Mouse (Mus musculus): ENCODE data around the gene Wscd2.
"Not testable (repeated sequence)": the region's sequence is repeated elsewhere in the genome, so short reads cannot be mapped to it uniquely, and the experiment has no call there.

Wscd2 gene

DNA sequence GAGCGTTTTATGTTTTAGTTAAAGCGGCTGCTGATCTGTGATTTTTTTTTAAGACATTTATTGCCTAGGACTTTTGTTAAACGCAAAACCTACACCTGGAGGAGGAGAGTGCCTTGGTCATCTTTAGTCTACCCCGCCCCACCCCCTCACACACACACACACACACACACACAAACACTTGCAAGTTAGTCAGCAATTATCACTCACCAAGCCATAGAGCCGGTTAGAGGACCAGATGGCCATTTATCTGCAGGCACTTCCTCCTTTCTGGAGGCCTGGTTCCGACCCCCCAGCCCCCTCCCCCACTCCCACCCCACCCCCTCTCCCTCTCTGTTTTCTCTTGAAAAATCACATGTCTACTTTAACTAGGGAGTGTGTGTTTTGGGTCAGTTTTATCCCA lies 94.3 kb downstream of the Wscd2 start:
- no peak for DNase-seq (ENCODE audit: low read depth, low spot score)

DNA sequence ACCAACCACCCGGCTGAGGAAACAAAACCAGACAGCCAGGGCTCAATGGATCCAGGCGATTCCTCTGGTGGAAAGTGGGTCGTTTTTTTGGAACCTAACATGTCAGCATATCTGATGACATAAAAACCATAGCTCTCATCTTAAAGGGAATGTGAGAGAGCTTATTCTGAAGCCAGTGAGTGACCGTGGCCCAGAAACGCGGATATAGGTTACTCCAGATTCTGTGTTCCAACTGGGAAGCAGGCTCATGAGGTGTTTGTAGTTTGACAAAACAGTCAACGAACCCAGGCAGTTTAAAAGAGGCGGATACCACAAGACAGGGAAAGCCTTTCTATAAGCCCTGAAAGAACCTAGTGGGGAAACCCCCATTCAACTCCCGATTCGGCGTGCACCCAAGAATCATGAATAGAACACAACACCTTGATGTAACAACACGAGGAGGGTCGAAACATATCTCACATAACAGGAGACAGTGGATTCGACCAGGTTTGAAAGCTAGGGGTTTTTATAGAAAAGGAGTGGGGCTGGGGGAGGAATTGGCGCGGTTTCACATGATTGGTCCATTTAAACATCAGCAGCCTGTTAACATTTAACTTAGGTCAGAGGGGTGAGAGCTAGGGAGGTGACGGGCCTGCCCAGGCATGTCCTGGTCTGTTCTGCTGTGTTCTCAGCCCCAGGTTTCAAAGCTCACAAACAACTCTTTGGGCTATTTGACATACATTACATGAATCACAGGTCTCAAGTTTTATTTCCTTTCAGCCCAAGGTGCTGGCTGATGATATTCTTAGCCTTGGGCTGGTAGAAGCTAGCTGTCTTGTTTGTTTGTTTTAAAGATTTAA lies 95.7 kb downstream of the Wscd2 start:
- not testable (repeated sequence) for DNase-seq (ENCODE audit: low read depth, low spot score)

DNA sequence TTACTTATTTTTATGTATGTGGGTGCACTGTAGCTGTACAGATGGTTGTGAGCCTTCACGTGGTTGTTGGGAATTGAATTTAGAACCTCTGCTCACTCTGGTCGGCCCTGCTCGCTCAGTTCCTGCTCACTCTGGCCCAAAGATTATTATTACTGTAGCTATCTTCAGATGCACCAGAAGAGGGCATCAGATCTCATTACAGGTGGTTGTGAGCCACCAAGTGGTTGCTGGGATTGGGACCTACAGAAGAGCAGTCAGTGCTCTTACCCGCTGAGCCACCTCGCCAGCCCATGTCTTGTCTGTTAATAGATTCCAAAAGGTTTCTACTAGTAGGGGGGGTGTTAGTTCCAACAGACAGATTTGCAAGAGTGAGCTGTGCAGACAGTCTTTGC lies 96.3 kb downstream of the Wscd2 start:
- not testable (repeated sequence) for DNase-seq (ENCODE audit: low read depth, low spot score)

DNA sequence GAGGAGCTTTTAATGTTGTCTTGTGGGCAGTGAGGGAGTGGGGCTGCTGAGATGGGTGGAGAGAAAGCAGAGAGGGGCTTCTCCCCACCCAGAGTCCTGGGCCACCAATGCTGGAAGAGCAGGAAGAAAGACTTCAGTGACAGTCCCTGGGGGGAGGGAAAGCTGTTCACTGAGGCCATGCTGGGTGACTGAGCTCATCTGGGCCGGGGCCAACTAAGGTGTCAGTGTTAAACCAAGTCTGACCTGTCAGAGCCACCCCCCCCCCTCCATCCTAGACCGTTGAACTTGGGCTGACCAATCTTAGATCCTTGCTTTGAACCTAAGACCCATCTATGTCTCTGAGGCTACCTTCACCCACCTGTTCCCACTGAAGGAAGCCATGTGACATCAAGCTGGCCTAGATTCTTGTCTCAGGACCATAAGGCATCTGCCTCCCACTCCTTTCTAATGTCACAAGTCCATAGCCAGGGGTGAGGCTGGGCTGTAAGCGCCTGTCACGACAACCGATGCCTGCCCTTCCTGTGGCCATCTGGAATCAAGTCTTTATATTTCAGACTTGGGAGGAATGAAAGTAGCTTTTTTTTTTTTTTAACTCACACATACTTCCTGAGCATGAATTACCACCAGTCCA lies 100.0 kb downstream of the Wscd2 start:
- no peak for DNase-seq (ENCODE audit: low read depth, low spot score)

DNA sequence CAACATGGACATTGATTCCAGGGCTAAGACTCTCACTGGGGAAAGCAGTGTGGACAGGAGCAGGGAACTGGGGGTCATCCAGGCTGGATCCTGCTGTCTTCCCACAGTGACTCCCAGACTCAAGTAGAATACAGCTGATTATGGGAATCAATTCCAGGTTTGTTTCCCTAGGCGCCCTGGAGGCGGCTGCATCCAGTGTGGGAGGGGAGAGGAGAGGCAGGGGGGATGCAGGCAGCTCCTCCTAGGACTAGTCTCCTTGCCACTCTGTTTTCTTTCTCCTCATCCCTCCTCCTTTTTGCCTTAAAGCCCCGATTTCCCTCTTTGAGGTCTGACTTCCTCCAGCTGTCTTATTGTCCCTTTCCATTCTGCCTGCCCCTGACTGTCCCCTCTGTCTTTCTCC lies 101.0 kb downstream of the Wscd2 start:
- no peak for DNase-seq (ENCODE audit: low read depth, low spot score)

GRCm38 (mm10) chr5:113591751-113592230 lies 101.7 kb downstream of the Wscd2 start:
- no peak for DNase-seq (ENCODE audit: low read depth, low spot score)

- no peak for DNase-seq (ENCODE audit: low read depth, low spot score)
These were observed 104.0 kb downstream of the Wscd2 start for GRCm38 (mm10) chr5:113593911-113594705.

DNA sequence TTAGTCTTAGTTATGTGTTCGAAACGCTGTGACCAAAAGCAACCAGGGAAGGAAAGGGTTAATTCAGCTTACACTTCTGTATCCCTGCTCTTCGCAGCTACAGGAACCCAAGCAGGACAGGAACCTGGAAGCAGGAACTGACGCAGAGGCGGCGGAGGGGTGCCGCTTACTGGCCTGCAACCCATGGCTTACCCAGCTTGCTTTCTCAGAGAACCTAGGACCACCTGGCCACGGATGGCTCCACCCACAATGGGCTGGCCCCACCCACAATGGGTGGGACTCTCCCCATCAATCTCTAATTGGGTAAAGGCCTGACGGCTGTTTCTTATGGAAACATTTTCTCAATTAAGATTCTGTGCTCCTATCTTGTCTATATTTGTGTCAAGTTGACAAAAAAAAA lies 106.1 kb downstream of the Wscd2 start:
- DNase-seq (ENCODE audit: low read depth, low spot score), result no peak

GRCm38 (mm10) chr5:113596780-113597353 lies 106.7 kb downstream of the Wscd2 start:
- DNase-seq (ENCODE audit: low read depth, low spot score), result no peak

- no peak for DNase-seq (ENCODE audit: low read depth, low spot score)
These were observed 110.0 kb downstream of the Wscd2 start for GRCm38 (mm10) chr5:113600181-113600580.

- no peak for DNase-seq (ENCODE audit: low read depth, low spot score)
These were observed 110.7 kb downstream of the Wscd2 start for GRCm38 (mm10) chr5:113600803-113601202.

- DNase-seq (ENCODE audit: low read depth, low spot score), result no peak
These were observed 113.3 kb downstream of the Wscd2 start for GRCm38 (mm10) chr5:113603471-113603870.

DNA sequence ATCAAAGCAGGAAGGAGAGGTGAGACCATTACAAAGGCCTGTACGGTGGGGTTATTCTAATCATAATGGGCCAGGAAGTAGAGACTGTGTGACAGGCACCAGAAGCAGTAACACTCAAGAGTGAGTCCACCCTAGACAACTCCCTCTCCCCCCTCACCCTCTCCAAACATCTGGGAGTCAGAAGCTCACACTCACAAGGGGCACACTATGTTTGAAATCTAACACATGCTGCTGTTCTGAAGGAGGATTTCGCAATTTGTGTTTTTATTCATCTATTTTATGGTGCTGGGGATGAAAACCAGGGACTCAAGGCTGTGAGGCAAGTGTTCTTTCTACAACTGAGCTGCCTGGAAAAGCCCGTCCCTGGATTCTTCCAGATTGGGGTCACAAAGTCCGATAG lies 114.6 kb downstream of the Wscd2 start:
- DNase-seq (ENCODE audit: low read depth, low spot score), result no peak

DNA sequence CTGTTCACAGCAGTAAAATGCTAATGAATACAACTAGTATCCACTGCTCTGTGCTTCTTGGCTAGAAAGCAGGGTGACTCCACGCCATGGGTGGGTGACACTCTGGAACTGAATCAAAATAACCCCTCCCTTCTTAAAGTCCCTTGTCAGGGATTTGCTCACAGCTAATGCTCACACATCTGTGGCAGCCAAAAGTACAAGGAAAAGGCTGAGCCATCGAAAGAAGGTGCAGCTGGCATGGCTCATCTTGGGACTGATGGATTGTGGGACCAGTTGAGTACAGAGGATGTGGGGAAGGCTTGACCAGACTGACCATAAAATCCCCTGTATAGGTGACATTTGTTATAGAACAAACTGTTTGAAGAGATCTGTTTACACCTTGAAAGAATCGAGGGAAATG lies 116.0 kb downstream of the Wscd2 start:
- DNase-seq (ENCODE audit: low read depth, low spot score), result no peak

DNA sequence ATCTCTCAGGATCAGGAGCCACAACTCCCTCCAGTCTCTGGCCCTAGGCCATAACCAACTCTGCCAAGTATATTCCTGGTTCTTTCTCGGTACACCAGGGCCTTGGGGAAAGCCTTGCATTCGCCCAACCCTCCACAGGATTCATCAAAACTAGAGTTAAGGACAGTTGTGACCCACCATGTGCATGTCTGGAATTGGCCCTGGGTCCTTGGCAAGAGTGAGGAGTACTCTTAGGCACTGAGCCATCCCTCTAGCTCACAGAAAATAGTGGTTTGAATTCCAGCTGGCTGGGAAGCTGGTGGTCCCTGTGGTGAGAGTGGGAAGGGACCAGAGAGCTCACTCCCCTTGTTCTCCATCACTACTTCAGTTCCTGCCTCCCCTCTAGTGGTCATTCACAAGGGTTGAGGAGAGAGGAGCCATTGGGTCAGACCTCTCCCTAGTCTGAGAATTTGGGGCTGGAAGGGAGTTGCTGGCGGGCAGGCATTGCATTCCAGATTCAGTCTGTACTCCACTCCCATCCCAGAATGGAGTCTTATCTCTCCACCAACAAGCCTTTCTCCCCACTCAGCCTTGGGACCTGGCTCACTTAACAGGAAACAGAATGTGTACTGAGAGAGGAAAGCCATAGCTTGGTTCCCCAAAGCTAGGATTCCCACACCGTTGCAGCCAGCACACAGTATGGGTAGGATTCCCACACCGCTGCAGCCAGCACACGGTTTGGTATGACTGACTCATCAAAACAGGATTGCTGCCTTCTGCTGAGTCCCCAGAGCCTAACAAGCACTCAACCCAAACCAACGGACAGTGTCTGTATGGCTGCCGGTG lies 117.0 kb downstream of the Wscd2 start:
- DNase-seq (ENCODE audit: low read depth, low spot score), result peak; percentile 31

GRCm38 (mm10) chr5:113607941-113608431 lies 117.9 kb downstream of the Wscd2 start:
- DNase-seq (ENCODE audit: low read depth, low spot score), result peak; percentile 76

DNA sequence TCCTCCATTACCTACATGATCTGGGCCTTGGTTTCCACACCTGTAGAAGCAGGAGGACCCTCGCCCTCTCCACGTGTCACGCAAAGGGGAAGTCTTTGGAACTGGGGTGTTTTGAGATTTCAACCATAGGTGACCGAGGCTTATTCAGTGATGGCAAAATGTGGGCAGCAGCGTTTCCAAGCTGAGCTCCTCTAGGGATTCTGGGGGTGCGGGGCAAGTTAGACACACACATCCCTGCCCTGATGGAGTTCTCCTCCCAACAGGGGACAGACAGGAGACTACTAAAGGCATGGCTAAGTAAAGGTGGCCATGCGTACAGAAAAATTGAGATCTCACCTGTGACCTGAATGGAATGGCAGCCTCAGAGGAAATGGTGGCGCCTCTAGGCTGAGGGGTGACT lies 118.4 kb downstream of the Wscd2 start:
- DNase-seq (ENCODE audit: low read depth, low spot score), result no peak

GRCm38 (mm10) chr5:113609891-113610290 lies 119.8 kb downstream of the Wscd2 start:
- no peak for DNase-seq (ENCODE audit: low read depth, low spot score)

GRCm38 (mm10) chr5:113610490-113610889 lies 120.4 kb downstream of the Wscd2 start:
- no peak for DNase-seq (ENCODE audit: low read depth, low spot score)

DNA sequence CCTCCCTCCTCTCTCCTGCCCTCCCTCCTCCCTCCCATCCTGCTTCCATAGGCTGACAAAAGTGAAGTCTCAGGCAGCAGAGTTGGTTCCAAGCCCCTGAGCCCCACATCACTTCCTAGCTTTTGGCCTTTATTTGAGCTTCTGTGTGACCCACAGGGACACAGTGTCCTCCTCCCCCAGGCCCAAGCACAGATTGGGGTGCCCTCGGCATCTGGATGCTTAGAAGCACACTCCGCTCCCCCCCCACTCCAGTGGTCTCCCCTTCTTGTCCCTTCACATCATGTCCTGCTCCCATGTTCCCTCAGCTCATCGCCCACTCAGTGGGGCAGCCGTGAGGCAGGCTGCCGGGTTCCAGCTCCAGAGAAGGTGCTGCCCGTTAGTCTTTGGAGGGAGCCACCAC lies 121.0 kb downstream of the Wscd2 start:
- DNase-seq (ENCODE audit: low read depth, low spot score), result no peak

- DNase-seq (ENCODE audit: low read depth, low spot score), result peak; percentile 75
These were observed 121.7 kb downstream of the Wscd2 start for GRCm38 (mm10) chr5:113611771-113612233.
